Mouse (Mus musculus) hindbrain, postnatal 0 days (tissue): ENCODE results near the gene Pick1. TPM values are rescaled to one million over a fixed set of nuclear protein-coding genes. Genes with fewer than 3 reads are reported as not detected.
A peak's percentile ranks its signal among the peaks of the same experiment; 100 is the strongest.

Experiments
- ATAC-seq: fragments of 200-750 bp; cut with Nextera tagmentation; 2 replicates; pipeline ENCODE4 v1.8.0; 2017; ENCODE audit warnings: mild to moderate bottlenecking, moderate TSS enrichment, moderate library complexity
- DNase-seq: peaks from one replicate; pipeline ENCODE4 v3.0.0-alpha.2; 2015; ENCODE audit warnings: low spot score
- H3K27ac ChIP-seq: fragments of 300-500 bp; sonication (generic); 2 replicates; pipeline ENCODE4 v1.5.1; 2014; ENCODE audit warnings: mild to moderate bottlenecking
- H3K27me3 ChIP-seq: fragments of 300-500 bp; sonication (generic); 2 replicates; pipeline ENCODE4 v1.6.1; 2014; ENCODE audit warnings: low read length, mixed read lengths; ENCODE audit not compliant: insufficient read depth
- H3K36me3 ChIP-seq: fragments of 300-500 bp; sonication (generic); 2 replicates; pipeline ENCODE4 v1.6.1; 2014; ENCODE audit warnings: low read length, mixed read lengths; ENCODE audit not compliant: insufficient read depth
- H3K4me1 ChIP-seq: fragments of 300-500 bp; sonication (generic); 2 replicates; pipeline ENCODE4 v1.6.1; 2014; ENCODE audit warnings: antibody characterized with exemption, low read length, mixed read lengths; ENCODE audit not compliant: insufficient read depth
- H3K4me2 ChIP-seq: fragments of 300-500 bp; sonication (generic); 2 replicates; pipeline ENCODE4 v1.6.1; 2014; ENCODE audit warnings: low read depth, mild to moderate bottlenecking, low read length, moderate library complexity, mixed read lengths
- H3K4me3 ChIP-seq: fragments of 300-500 bp; sonication (generic); 2 replicates; pipeline ENCODE4 v1.5.1; 2014; ENCODE audit warnings: low read length
- H3K9ac ChIP-seq: fragments of 300-500 bp; sonication (generic); replicated peaks from 2 replicates; pipeline ENCODE4 v1.6.1; 2014; ENCODE audit warnings: mild to moderate bottlenecking, low read length, moderate library complexity, mixed read lengths
- H3K9me3 ChIP-seq: fragments of 300-500 bp; sonication (generic); 2 replicates; pipeline ENCODE4 v1.6.1; 2016; ENCODE audit warnings: low read length, mixed read lengths
- CTCF ChIP-seq: IDR thresholded peaks from 2 replicates; pipeline ENCODE4 v1.5.1; 2016; ENCODE audit warnings: antibody characterized with exemption, control low read depth, low read depth
- WGBS: fragments of 180-500 bp; shearing (Covaris S2); extraction: QIAGEN DNeasy Blood & Tissue Kit; methylation state at CpG from one replicate; pipeline ENCODE4 v1.1.7; 2014; 5-methylcytosine and 5-hydroxymethylcytosine counted together
- polyA plus RNA-seq: library from polyadenylated mRNA; unstranded; fragments of >200 nt; fragmentation: Nextera tagmentation; extraction: Ambion mirVana; gene quantifications from 2 replicates; pipeline ENCODE4 v1.2.1, GENCODE M21; 2015
- total RNA-seq: library from RNA; depleted of rRNA; stranded (reverse); fragments of >200 nt; gene quantifications from 2 replicates; pipeline ENCODE4 v1.2.3, GENCODE M21; 2014; rRNA removed

Pick1 gene
- total and polyA plus RNA-seq, 2 experiments from 2014 or later, result 59.4 to 67.7 TPM

DNA sequence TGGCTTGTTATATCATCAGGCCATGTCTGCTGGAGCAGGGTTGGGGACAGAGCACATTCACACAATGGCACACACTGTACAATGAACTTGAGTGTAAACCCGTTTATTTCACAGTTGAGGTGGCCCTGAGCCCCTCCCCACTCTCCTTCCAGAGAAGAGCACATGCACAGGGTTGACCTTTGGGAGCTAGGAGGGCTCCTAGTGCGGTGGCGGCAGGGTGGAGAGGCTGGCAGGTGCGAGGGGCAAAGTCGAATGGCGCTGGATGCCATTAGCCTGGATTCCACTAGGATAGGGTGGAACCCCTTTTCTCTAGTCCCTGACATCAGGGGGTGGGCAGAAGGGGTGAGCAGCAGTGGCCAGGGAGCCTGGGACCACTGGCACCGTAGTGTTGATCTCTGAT lies 57.2 kb downstream of the Pick1 start:
- H3K36me3 ChIP-seq, result no peaks in the 10 kb centered on the region
- H3K27me3 ChIP-seq, result no peaks in the 10 kb centered on the region
- no peaks in the 10 kb centered on the region for H3K4me1 ChIP-seq
- no peak overlapping the region for H3K4me2 ChIP-seq
- DNase-seq (no peak), ATAC-seq (no peak)
- H3K9me3 ChIP-seq, result no peaks in the 10 kb centered on the region
- WGBS, result 90% methylated on average over 7 of the region's 7 CpGs
- H3K9ac ChIP-seq, result no peak overlapping the region
- H3K27ac ChIP-seq, result no peak overlapping the region
- TF ChIP-seq CTCF, result no peak
- H3K4me3 ChIP-seq, result no peak overlapping the region

DNA sequence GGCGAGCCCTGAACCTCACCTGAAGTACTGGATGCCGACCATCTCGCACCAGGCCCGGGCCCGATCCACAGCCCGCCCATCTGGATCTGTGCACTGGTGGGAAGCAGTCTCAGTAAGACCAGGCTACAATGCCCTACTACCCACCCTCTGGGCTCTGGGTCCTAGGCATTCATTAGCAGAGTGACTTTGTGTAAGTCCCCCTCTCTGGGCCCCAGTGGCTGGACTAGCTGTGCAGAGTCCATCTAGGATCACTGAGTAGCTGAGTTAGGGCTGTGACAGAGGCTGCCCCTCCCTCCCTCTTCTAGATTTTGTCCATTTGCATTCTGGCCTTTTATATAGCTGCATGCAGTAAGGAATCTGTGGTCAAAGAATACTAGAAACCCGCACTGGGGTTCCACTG lies 58.1 kb downstream of the Pick1 start:
- Histone ChIP-seq H3K36me3 (no peaks in the 10 kb centered on the region), H3K9me3 (no peaks in the 10 kb centered on the region), H3K4me2 (no peak overlapping the region), H3K9ac (no peak overlapping the region), H3K27me3 (no peaks in the 10 kb centered on the region), H3K4me1 (no peaks in the 10 kb centered on the region), H3K27ac (no peak overlapping the region), H3K4me3 (no peak overlapping the region)
- DNase-seq, result no peak
- no peak for ATAC-seq
- no peak for TF ChIP-seq CTCF
- 88% methylated on average over 7 of the region's 7 CpGs for WGBS

DNA sequence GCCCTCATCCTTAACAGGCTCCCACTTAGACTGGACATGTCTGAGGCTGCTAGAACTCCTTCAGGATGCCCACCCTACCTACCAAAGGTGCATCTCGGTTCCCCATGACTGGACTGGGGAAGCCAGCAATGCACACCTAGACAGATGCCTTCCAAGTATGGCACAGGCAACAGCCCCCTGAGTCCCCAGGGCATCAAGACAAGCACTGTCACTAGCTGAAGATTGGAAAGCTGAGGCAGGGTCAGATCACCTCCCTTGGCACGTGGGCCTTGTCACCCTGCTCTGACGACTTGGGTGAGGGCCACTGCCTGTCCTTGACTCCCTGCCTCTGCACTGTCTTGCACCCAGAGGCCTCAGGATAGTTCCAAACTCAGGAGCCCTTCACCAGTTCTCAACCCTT lies 59.4 kb downstream of the Pick1 start:
- Histone ChIP-seq H3K36me3 (no peaks in the 10 kb centered on the region), H3K27me3 (no peaks in the 10 kb centered on the region), H3K27ac (no peak overlapping the region), H3K9me3 (no peaks in the 10 kb centered on the region), H3K4me1 (no peaks in the 10 kb centered on the region), H3K4me3 (no peak overlapping the region), H3K9ac (no peak overlapping the region), H3K4me2 (no peak overlapping the region)
- WGBS, result 75% methylated on average over 3 of the region's 3 CpGs
- no peak for TF ChIP-seq CTCF
- no peak for DNase-seq
- ATAC-seq, result no peak

DNA sequence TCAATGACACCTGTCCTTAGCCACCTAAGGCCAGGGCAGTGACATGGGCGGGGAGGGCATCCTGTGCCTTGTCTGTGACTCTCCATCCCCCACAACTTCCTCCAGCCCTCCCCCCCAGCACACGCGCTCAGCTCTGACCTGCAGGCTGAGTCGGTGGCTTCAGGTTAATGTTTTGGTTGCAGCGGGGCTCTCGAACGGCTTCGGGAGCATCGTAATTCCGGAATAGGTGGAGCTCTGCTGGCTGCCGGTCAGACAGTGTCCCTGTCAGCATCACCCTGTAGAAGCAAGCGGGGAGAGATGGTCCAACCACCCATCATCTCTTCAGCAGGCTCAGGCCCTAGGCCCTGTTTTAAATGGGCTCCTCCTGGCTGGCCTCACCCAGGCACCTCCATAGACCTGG lies 60.5 kb downstream of the Pick1 start:
- H3K27ac ChIP-seq, result no peak overlapping the region
- no peaks in the 10 kb centered on the region for H3K36me3 ChIP-seq
- ATAC-seq (no peak), DNase-seq (no peak)
- H3K9ac ChIP-seq, result no peak overlapping the region
- H3K9me3 ChIP-seq, result no peaks in the 10 kb centered on the region
- H3K4me3 ChIP-seq, result no peak overlapping the region
- no peak overlapping the region for H3K4me2 ChIP-seq
- 96% methylated on average over 12 of the region's 12 CpGs for WGBS
- no peaks in the 10 kb centered on the region for H3K27me3 ChIP-seq
- H3K4me1 ChIP-seq, result no peaks in the 10 kb centered on the region
- TF ChIP-seq CTCF, result no peak

DNA sequence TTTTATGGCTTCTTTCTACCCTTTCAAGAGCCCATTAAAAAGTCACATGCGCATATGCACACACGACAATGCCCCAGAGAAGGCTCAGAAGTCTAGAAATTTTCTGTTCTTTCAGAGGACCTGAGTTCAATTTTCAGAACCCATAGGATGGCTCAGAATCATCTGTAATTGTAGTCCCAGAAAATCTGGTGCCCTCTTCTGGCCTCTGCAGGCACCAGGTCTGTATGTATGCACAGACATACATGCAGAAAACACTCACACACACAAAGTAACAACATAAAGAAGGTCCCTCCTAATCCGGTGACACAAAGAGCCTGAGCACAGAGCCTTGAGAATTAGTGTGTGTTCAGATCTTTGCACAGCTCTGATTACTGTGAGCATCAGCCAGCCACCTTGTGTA lies 61.4 kb downstream of the Pick1 start:
- Histone ChIP-seq H3K9ac (no peak overlapping the region), H3K27me3 (no peaks in the 10 kb centered on the region), H3K9me3 (no peaks in the 10 kb centered on the region), H3K36me3 (no peaks in the 10 kb centered on the region), H3K4me2 (no peak overlapping the region), H3K4me3 (no peak overlapping the region), H3K27ac (no peak overlapping the region), H3K4me1 (no peaks in the 10 kb centered on the region)
- peak; percentile 19; the same call in 1 of the 2 replicates for TF ChIP-seq CTCF
- 80% methylated on average over 3 of the region's 3 CpGs for WGBS
- no peak for DNase-seq
- ATAC-seq, result no peak

DNA sequence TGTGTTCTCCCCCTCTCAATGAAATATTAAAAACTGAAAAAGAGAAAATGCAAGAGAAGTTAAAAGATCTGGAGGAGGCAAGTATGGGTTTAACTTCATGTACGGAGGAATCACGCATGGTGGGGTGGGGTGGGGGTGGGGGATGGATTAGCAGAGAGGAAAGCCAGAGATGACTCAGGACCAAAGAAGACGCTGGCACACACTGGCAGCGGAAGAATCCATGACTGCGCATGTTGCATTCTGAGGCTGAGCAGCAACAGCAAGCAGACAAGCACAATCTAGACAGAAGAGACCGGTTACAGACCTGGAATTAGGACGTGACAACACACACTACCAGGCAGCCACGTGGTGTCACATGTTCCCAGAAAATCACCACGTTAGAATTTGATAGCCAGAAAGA lies 63.8 kb downstream of the Pick1 start:
- no peak for TF ChIP-seq CTCF
- Histone ChIP-seq H3K27me3 (no peaks in the 10 kb centered on the region), H3K27ac (no peak overlapping the region), H3K4me1 (no peaks in the 10 kb centered on the region), H3K4me3 (no peak overlapping the region), H3K36me3 (no peaks in the 10 kb centered on the region), H3K9me3 (no peaks in the 10 kb centered on the region), H3K4me2 (no peak overlapping the region), H3K9ac (no peak overlapping the region)
- ATAC-seq (no peak), DNase-seq (no peak)
- 91% methylated on average over 9 of the region's 9 CpGs for WGBS

DNA sequence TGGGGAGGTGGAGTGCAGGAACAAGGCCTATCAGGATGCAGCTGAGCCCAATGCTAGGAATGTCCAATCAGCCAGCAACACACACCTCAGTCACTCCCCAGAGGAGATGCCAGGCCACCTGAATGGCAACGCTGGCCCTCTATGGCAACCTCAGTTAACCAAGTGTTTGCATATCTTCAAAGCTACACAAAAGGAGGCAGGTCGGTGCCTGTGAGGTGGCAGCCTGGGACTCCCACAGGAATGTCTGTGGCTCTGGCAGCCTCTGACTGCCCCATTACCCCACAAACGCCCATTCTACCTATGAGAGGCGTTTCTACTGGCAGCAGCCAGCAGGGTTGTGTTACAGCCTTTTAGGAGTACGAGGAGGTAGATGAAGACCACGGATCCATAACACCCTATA lies 69.6 kb downstream of the Pick1 start:
- ATAC-seq (no peak), DNase-seq (no peak)
- Histone ChIP-seq H3K4me1 (no peaks in the 10 kb centered on the region), H3K9ac (no peak overlapping the region), H3K9me3 (no peaks in the 10 kb centered on the region), H3K27ac (no peak overlapping the region), H3K4me3 (no peak overlapping the region), H3K27me3 (no peaks in the 10 kb centered on the region), H3K36me3 (no peaks in the 10 kb centered on the region; the same call in 1 of the 2 replicates), H3K4me2 (no peak overlapping the region)
- WGBS, result 81% methylated on average over 6 of the region's 6 CpGs
- no peak for TF ChIP-seq CTCF

Other genes with a start within 250 kb of the Pick1 start
- 211 and 233 TPM in 2 replicates for gene H1f0, start 200.7 kb upstream of the Pick1 start, total RNA-seq
- gene H1f0, start 200.7 kb upstream of the Pick1 start, polyA plus RNA-seq, result 259 and 272 TPM in 2 replicates
- gene Galr3, start 187.3 kb upstream of the Pick1 start, total RNA-seq, result 0.47 and 1.2 TPM in 2 replicates
- 0.20 and 0.25 TPM in 2 replicates for gene Galr3, start 187.3 kb upstream of the Pick1 start, polyA plus RNA-seq
- gene Ankrd54, start 166.3 kb upstream of the Pick1 start, total RNA-seq, result 60.4 and 62.5 TPM in 2 replicates
- gene Ankrd54, start 166.3 kb upstream of the Pick1 start, polyA plus RNA-seq, result 36.7 and 42.4 TPM in 2 replicates
- 221 and 229 TPM in 2 replicates for gene Eif3l, start 154.0 kb upstream of the Pick1 start, total RNA-seq
- 163 and 164 TPM in 2 replicates for gene Eif3l, start 154.0 kb upstream of the Pick1 start, polyA plus RNA-seq
- gene Micall1, start 120.3 kb upstream of the Pick1 start, total RNA-seq, result 28.1 and 36.4 TPM in 2 replicates
- 8.0 and 9.5 TPM in 2 replicates for gene Micall1, start 120.3 kb upstream of the Pick1 start, polyA plus RNA-seq
- 49.9 and 50.1 TPM in 2 replicates for gene Polr2f, start 88.2 kb upstream of the Pick1 start, total RNA-seq
- 326 and 334 TPM in 2 replicates for gene Polr2f, start 88.2 kb upstream of the Pick1 start, polyA plus RNA-seq
- gene 1700088E04Rik, start 87.9 kb upstream of the Pick1 start, total RNA-seq, result 6.0 and 10.1 TPM in 2 replicates
- 18.0 and 21.4 TPM in 2 replicates for gene 1700088E04Rik, start 87.9 kb upstream of the Pick1 start, polyA plus RNA-seq
- gene Sox10, start 63.9 kb upstream of the Pick1 start, total RNA-seq, result 36.2 and 40.3 TPM in 2 replicates
- 14.2 and 15.2 TPM in 2 replicates for gene Sox10, start 63.9 kb upstream of the Pick1 start, polyA plus RNA-seq
- 0.61 and 1.7 TPM in 2 replicates for gene Gm49486, start 218 bp downstream of the Pick1 start, total RNA-seq
- gene Gm49486, start 218 bp downstream of the Pick1 start, polyA plus RNA-seq, result 1.5 and 2.1 TPM in 2 replicates
- 1.0 and 2.0 TPM in 2 replicates for gene Slc16a8, start 25.6 kb downstream of the Pick1 start, total RNA-seq
- 3.1 and 3.7 TPM in 2 replicates for gene Slc16a8, start 25.6 kb downstream of the Pick1 start, polyA plus RNA-seq
- gene Baiap2l2, start 56.4 kb downstream of the Pick1 start, total RNA-seq, result 1.7 and 2.3 TPM in 2 replicates
- gene Baiap2l2, start 56.4 kb downstream of the Pick1 start, polyA plus RNA-seq, result 6.5 and 6.8 TPM in 2 replicates
- gene Pla2g6, start 99.2 kb downstream of the Pick1 start, total RNA-seq, result 24.3 and 28.8 TPM in 2 replicates
- 15.2 and 15.7 TPM in 2 replicates for gene Pla2g6, start 99.2 kb downstream of the Pick1 start, polyA plus RNA-seq
- 4.0 and 5.4 TPM in 2 replicates for gene Maff, start 117.4 kb downstream of the Pick1 start, total RNA-seq
- gene Maff, start 117.4 kb downstream of the Pick1 start, polyA plus RNA-seq, result 1.7 and 2.0 TPM in 2 replicates
- gene Tmem184b, start 174.4 kb downstream of the Pick1 start, total RNA-seq, result 72.4 and 113 TPM in 2 replicates
- gene Tmem184b, start 174.4 kb downstream of the Pick1 start, polyA plus RNA-seq, result 26.6 and 31.6 TPM in 2 replicates
- 323 and 374 TPM in 2 replicates for gene Csnk1e, start 226.4 kb downstream of the Pick1 start, total RNA-seq
- gene Csnk1e, start 226.4 kb downstream of the Pick1 start, polyA plus RNA-seq, result 158 and 178 TPM in 2 replicates